Mouse (Mus musculus): ENCODE data around the gene Nhsl1.

Nhsl1 gene

GRCm38 (mm10) chr10:18347231-18347630 lies 28.4 kb downstream of the Nhsl1 start:
- DNase-seq (ENCODE audit: low read depth, low spot score) = peak; percentile 65

GRCm38 (mm10) chr10:18350781-18351180 lies 32.0 kb downstream of the Nhsl1 start:
- DNase-seq (ENCODE audit: low read depth, low spot score) = no peak

- DNase-seq (ENCODE audit: low read depth, low spot score) = no peak
Measured at GRCm38 (mm10) chr10:18352937-18353336, 34.2 kb downstream of the Nhsl1 start.

- no peak for DNase-seq (ENCODE audit: low read depth, low spot score)
Measured at GRCm38 (mm10) chr10:18354103-18354502, 35.3 kb downstream of the Nhsl1 start.

GRCm38 (mm10) chr10:18356461-18356860 lies 37.7 kb downstream of the Nhsl1 start:
- DNase-seq (ENCODE audit: low read depth, low spot score) = peak; percentile 81

DNA sequence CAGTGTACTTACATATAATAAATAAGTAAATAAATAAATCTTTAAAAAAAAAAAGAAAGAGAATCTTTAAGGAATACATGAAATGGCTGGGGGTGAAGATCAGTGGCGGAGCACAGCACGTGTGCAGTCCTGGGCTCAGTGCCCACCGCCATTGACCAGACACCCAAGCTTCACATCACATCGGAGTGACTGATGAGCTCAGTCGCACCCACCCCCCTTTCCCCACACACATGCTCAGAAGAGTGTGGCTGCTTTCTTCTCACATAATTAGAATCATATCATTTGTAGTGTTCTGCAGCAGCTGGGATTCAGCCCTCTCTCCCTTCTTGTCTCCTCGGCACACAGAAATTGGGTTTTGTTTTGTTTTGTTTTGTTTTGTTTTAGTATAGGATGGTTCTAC lies 38.4 kb downstream of the Nhsl1 start:
- no peak for DNase-seq (ENCODE audit: low read depth, low spot score)

- DNase-seq (ENCODE audit: low read depth, low spot score) = no peak
Measured at GRCm38 (mm10) chr10:18358461-18358860, 39.7 kb downstream of the Nhsl1 start.

DNA sequence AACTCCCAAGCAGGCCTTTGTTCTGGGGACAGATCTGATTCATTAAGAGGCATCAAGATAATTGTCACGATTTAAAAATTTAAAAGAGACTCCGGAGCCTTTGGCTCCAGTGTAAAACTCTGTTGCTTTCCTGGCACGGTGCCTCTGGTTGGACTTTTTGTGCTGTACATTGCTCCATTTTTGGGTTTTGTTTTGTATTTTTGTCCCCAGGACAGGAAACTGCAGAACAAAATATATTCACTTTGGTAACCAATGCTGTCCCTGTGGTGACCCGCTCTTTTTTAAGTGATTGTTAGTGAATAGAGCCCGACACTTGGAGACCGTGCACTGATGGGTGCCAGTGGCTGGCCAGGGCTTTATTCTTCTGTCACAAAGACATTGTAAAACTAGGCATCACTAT lies 41.4 kb downstream of the Nhsl1 start:
- no peak for DNase-seq (ENCODE audit: low read depth, low spot score)

- DNase-seq (ENCODE audit: low read depth, low spot score) = no peak
Measured at GRCm38 (mm10) chr10:18365432-18365831, 46.6 kb downstream of the Nhsl1 start.

DNA sequence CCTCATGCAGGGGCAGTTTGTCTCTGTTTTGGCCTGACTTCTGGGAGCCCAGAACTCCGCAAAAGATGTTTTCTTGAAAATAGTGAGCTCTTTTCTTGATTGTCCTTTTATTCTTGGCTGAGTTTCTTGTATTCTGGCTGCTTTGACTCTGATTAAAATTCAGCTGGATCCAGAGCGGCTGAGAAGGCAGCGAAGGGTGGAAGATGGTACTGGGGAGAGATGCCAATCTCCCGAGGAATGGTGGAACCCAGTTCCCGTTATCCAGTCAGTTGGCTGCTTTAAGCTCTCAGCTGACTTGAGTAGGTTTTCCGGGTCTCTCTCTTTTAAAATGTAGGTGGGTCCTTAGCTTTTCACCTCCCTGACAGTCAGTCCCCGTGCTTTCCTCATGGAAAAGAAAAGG lies 47.9 kb downstream of the Nhsl1 start:
- no peak for DNase-seq (ENCODE audit: low read depth, low spot score)

DNA sequence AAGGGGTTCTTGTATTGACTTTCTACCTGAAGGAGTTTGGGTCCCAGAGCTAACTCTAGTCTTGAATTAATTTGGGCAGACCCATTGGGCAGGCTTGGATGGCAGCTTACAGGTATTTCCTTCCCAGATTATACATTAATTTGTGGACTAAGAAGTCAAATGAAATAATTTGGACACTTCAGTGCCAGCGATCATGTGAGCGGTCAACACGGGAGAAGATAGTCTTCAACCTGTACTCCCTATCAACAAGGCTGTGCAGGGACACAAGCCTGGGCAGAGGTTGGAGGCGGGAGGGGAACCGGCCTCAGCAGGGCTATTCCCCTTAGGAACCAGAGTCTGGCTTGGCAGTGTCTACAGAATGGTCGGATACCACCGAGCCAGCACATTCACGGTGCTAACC lies 49.3 kb downstream of the Nhsl1 start:
- DNase-seq (ENCODE audit: low read depth, low spot score) = no peak

DNA sequence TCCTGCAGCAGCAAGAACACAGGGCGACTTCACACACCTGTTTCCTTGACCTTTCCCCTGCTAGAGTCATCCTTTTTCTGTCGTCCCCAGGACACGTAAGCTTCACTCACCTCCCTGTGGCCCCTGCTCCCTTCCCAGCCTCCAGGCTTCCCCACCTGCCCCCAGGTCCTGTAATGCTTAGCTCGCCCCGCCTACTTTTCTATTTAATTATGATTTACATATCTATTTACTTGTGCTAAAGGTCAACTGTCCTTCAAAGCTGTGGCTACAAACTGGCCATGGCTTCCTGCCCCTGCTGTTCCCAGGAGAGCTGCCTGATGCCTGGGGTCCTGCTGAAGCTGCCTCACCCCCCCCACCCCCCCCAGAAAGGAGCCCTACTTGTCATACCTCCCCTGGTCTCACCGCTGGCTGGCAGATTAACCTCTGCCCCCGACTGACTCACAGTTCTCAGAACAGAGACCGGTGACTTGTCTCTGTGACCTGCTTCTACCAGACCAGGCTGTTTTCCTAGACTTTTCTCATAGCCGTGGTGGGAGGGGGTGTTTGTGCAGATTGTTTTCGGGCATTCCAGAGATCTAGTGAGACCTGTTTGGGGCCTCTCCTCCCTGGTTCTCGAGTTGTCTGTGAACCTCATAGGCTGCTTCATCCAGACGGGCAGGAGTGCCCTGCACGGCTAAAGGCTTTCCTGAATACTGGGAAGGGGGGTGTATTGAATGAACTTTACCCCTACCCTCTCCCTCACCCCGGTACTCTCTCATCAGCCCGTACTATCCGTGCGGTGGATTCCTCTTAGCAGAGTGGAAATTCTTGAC lies 51.9 kb downstream of the Nhsl1 start:
- DNase-seq (ENCODE audit: low read depth, low spot score) = peak; percentile 20

GRCm38 (mm10) chr10:18371866-18372265 lies 53.1 kb downstream of the Nhsl1 start:
- DNase-seq (ENCODE audit: low read depth, low spot score) = peak; percentile 79

DNA sequence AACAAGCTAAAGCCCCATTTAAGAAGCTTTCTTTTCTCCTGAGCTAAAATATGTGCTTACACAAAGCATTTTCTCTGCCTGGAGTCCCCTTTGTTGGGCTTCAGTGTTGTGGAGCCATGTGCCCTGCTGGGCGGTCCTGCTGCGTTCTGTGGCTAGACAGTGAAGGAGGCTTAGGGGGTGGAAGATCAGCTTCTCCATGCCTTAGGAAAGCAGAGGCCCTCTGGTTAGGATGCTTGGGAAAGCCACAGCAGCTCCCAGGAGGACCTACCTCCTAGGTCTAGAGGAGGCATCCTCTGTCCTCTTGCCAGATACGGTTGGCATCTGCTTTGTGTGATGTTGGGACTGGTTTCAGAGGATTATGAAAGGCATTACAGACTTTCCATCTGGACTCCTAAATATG lies 56.5 kb downstream of the Nhsl1 start:
- no peak for DNase-seq (ENCODE audit: low read depth, low spot score)

- no peak for DNase-seq (ENCODE audit: low read depth, low spot score)
Measured at GRCm38 (mm10) chr10:18384766-18385165, 66.0 kb downstream of the Nhsl1 start.

- no peak for DNase-seq (ENCODE audit: low read depth, low spot score)
Measured at GRCm38 (mm10) chr10:18386224-18386623, 67.4 kb downstream of the Nhsl1 start.

- peak; percentile 93 for DNase-seq (ENCODE audit: low read depth, low spot score)
Measured at GRCm38 (mm10) chr10:18388784-18389575, 70.2 kb downstream of the Nhsl1 start.

DNA sequence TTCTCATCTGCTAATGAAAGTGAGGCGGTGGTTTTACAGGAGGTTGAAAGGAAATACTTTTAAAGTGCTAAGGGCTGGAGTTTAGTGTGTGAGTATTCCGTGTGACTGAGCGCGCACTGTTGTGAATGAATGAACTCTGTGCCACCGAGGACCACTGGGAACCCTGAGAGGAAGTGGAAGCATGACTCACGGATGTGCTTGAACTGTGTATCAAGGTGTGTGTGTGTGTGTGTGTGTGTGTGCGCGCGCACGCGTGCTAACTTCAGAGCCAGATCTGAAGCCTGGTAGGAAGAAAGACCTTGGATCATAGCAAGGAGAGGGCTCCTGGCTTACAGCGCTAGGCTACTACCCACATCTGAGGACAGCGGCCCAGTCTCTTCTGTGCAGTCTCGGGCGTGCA lies 71.2 kb downstream of the Nhsl1 start:
- DNase-seq (ENCODE audit: low read depth, low spot score) = no peak

GRCm38 (mm10) chr10:18391608-18392007 lies 72.8 kb downstream of the Nhsl1 start:
- peak; percentile 64 for DNase-seq (ENCODE audit: low read depth, low spot score)

GRCm38 (mm10) chr10:18392268-18392667 lies 73.5 kb downstream of the Nhsl1 start:
- no peak for DNase-seq (ENCODE audit: low read depth, low spot score)

GRCm38 (mm10) chr10:18393740-18394139 lies 75.0 kb downstream of the Nhsl1 start:
- peak; percentile 76 for DNase-seq (ENCODE audit: low read depth, low spot score)

DNA sequence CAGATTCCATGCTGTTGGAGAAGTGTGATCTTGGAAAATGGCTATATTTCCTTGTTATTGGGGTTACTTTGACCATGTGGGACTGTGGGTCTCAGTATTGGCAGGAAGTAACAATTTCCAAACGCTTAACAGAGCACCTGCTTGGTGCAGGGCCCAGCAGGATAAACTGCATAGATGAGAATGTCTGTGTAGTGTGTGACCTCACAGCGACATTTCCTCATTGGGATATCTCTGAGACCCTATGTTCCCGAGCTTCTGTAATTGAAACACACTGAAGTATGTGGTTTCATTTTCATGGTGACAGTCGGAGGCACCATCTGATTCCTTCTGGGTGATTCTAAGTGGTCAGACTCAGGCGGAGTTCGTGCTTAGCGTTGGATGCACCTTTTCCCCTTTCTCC lies 75.5 kb downstream of the Nhsl1 start:
- DNase-seq (ENCODE audit: low read depth, low spot score) = no peak

DNA sequence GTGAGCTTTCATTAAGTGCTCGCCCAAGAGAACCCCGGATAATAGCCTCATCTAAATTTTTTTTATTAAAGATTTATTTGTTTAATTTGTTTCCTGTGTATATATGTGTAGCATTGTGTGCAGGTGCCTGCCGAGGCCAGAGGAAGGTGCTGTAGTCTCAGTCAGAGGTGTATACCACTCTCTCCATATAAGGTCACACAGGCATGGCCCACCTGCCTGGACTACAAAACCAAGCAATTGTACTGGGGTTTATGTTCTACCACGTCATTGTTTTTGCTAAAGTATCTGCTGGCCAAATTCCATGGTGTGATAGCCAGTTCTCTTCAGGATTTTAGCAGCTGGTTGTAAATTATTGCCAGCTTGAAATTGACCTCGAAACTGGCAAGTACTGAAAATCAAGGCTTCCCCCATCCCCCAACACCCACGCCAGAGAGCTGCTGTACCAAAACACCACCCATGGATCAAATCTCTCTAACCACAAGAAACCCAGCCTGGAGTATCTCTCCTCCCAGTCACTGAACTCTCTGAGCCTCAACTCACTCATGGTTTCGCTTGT lies 81.4 kb downstream of the Nhsl1 start:
- no peak for DNase-seq (ENCODE audit: low read depth, low spot score)
